Mouse (Mus musculus): ENCODE results near the gene Ttc32. TPM values are rescaled to one million over a fixed set of nuclear protein-coding genes. Genes with fewer than 3 reads are reported as not detected.
"Not testable (repeated sequence)": the region's sequence is repeated elsewhere in the genome, so short reads cannot be mapped to it uniquely, and the experiment has no call there.

Gene Ttc32
- polyA plus RNA-seq, 1 experiment from 2014 or later, result 20.5 TPM

GRCm38 (mm10) chr12:9020431-9020830 lies 9.4 kb upstream of the Ttc32 start:
- Histone ChIP-seq H3K9me3 (ENCODE audit: control insufficient read depth, low read length) (no peaks in the 10 kb centered on the region), H3K4me2 (ENCODE audit: low read depth, low read length, severe bottlenecking) (no peak overlapping the region), H3K9ac (ENCODE audit: low read length) (no peak overlapping the region), H3K4me1 (replicated peaks; ENCODE audit: control insufficient read depth, insufficient read depth, low read length) (no peaks in the 10 kb centered on the region), H3K27ac (ENCODE audit: low read depth, low read length) (no peak overlapping the region), H3K27me3 (ENCODE audit: control insufficient read depth, insufficient read depth, low read length) (no peaks in the 10 kb centered on the region), H3K36me3 (ENCODE audit: control insufficient read depth, insufficient read depth, low read length) (no peaks in the 10 kb centered on the region; the same call in 1 of the 2 replicates), H3K4me3 (ENCODE audit: low read depth, low read length) (no peak overlapping the region)
- DNase-seq (ENCODE audit: low spot score), result no peak
- no peak for ATAC-seq (replicated peaks; ENCODE audit: low FRiP score)
- WGBS, result 86% methylated on average over 8 of the region's 8 CpGs

GRCm38 (mm10) chr12:9020986-9021385 lies 8.8 kb upstream of the Ttc32 start:
- ATAC-seq (replicated peaks; ENCODE audit: low FRiP score) (no peak), DNase-seq (ENCODE audit: low spot score) (no peak)
- Histone ChIP-seq H3K9me3 (ENCODE audit: control insufficient read depth, low read length) (no peaks in the 10 kb centered on the region), H3K4me1 (replicated peaks; ENCODE audit: control insufficient read depth, insufficient read depth, low read length) (no peaks in the 10 kb centered on the region), H3K9ac (ENCODE audit: low read length) (no peak overlapping the region), H3K4me2 (ENCODE audit: low read depth, low read length, severe bottlenecking) (no peak overlapping the region), H3K36me3 (ENCODE audit: control insufficient read depth, insufficient read depth, low read length) (no peaks in the 10 kb centered on the region; the same call in 1 of the 2 replicates), H3K27me3 (ENCODE audit: control insufficient read depth, insufficient read depth, low read length) (no peaks in the 10 kb centered on the region), H3K4me3 (ENCODE audit: low read depth, low read length) (no peak overlapping the region), H3K27ac (ENCODE audit: low read depth, low read length) (no peak overlapping the region)
- WGBS, result 80% methylated on average over 3 of the region's 3 CpGs

- DNase-seq (ENCODE audit: low spot score) (no peak), ATAC-seq (replicated peaks; ENCODE audit: low FRiP score) (no peak)
- no peaks in the 10 kb centered on the region for H3K27me3 ChIP-seq (ENCODE audit: control insufficient read depth, insufficient read depth, low read length)
- H3K4me3 ChIP-seq (ENCODE audit: low read depth, low read length), result no peak overlapping the region
- H3K27ac ChIP-seq (ENCODE audit: low read depth, low read length), result no peak overlapping the region
- no peaks in the 10 kb centered on the region for H3K4me1 ChIP-seq (replicated peaks; ENCODE audit: control insufficient read depth, insufficient read depth, low read length)
- no peaks in the 10 kb centered on the region for H3K9me3 ChIP-seq (ENCODE audit: control insufficient read depth, low read length)
- no peaks in the 10 kb centered on the region; the same call in 1 of the 2 replicates for H3K36me3 ChIP-seq (ENCODE audit: control insufficient read depth, insufficient read depth, low read length)
- H3K9ac ChIP-seq (ENCODE audit: low read length), result no peak overlapping the region
- H3K4me2 ChIP-seq (ENCODE audit: low read depth, low read length, severe bottlenecking), result no peak overlapping the region
- WGBS, result 69% methylated on average over 4 of the region's 4 CpGs
Measured at GRCm38 (mm10) chr12:9023031-9023430, 6.8 kb upstream of the Ttc32 start.

GRCm38 (mm10) chr12:9024071-9024470 lies 5.7 kb upstream of the Ttc32 start:
- ATAC-seq (replicated peaks; ENCODE audit: low FRiP score) (no peak), DNase-seq (ENCODE audit: low spot score) (no peak)
- no peaks in the 10 kb centered on the region for H3K4me1 ChIP-seq (replicated peaks; ENCODE audit: control insufficient read depth, insufficient read depth, low read length)
- no peak overlapping the region for H3K4me2 ChIP-seq (ENCODE audit: low read depth, low read length, severe bottlenecking)
- no peaks in the 10 kb centered on the region for H3K36me3 ChIP-seq (ENCODE audit: control insufficient read depth, insufficient read depth, low read length)
- no peak overlapping the region for H3K4me3 ChIP-seq (ENCODE audit: low read depth, low read length)
- 94% methylated on average over 14 of the region's 14 CpGs for WGBS
- H3K9me3 ChIP-seq (ENCODE audit: control insufficient read depth, low read length), result no peaks in the 10 kb centered on the region
- no peaks in the 10 kb centered on the region for H3K27me3 ChIP-seq (ENCODE audit: control insufficient read depth, insufficient read depth, low read length)
- H3K9ac ChIP-seq (ENCODE audit: low read length), result no peak overlapping the region
- no peak overlapping the region for H3K27ac ChIP-seq (ENCODE audit: low read depth, low read length)

GRCm38 (mm10) chr12:9024736-9025135 lies 5.1 kb upstream of the Ttc32 start:
- 89% methylated on average over 13 of the region's 13 CpGs for WGBS
- no peaks in the 10 kb centered on the region for H3K36me3 ChIP-seq (ENCODE audit: control insufficient read depth, insufficient read depth, low read length)
- no peak for ATAC-seq (replicated peaks; ENCODE audit: low FRiP score)
- H3K4me3 ChIP-seq (ENCODE audit: low read depth, low read length), result no peak overlapping the region
- no peak overlapping the region for H3K4me2 ChIP-seq (ENCODE audit: low read depth, low read length, severe bottlenecking)
- no peak overlapping the region for H3K27ac ChIP-seq (ENCODE audit: low read depth, low read length)
- H3K9me3 ChIP-seq (ENCODE audit: control insufficient read depth, low read length), result no peaks in the 10 kb centered on the region
- H3K27me3 ChIP-seq (ENCODE audit: control insufficient read depth, insufficient read depth, low read length), result no peaks in the 10 kb centered on the region
- no peak overlapping the region for H3K9ac ChIP-seq (ENCODE audit: low read length)
- H3K4me1 ChIP-seq (replicated peaks; ENCODE audit: control insufficient read depth, insufficient read depth, low read length), result no peaks in the 10 kb centered on the region
- no peak for DNase-seq (ENCODE audit: low spot score)

- no peaks in the 10 kb centered on the region for H3K9me3 ChIP-seq (ENCODE audit: control insufficient read depth, low read length)
- H3K4me3 ChIP-seq (ENCODE audit: low read depth, low read length), result no peak overlapping the region
- no peaks in the 10 kb centered on the region for H3K27me3 ChIP-seq (ENCODE audit: control insufficient read depth, insufficient read depth, low read length)
- DNase-seq (ENCODE audit: low spot score), result no peak
- H3K36me3 ChIP-seq (ENCODE audit: control insufficient read depth, insufficient read depth, low read length), result no peaks in the 10 kb centered on the region
- ATAC-seq (replicated peaks; ENCODE audit: low FRiP score), result no peak
- no peaks in the 10 kb centered on the region for H3K4me1 ChIP-seq (replicated peaks; ENCODE audit: control insufficient read depth, insufficient read depth, low read length)
- no peak overlapping the region for H3K9ac ChIP-seq (ENCODE audit: low read length)
- H3K4me2 ChIP-seq (ENCODE audit: low read depth, low read length, severe bottlenecking), result no peak overlapping the region
- H3K27ac ChIP-seq (ENCODE audit: low read depth, low read length), result no peak overlapping the region
Measured at GRCm38 (mm10) chr12:9026843-9027242, 3.0 kb upstream of the Ttc32 start.

GRCm38 (mm10) chr12:9028816-9029215 lies 981 bp upstream of the Ttc32 start:
- H3K27ac ChIP-seq (ENCODE audit: low read depth, low read length); H3K9ac ChIP-seq (ENCODE audit: low read length); H3K4me1 ChIP-seq (replicated peaks; ENCODE audit: control insufficient read depth, insufficient read depth, low read length); H3K4me3 ChIP-seq (ENCODE audit: low read depth, low read length); H3K27me3 ChIP-seq (ENCODE audit: control insufficient read depth, insufficient read depth, low read length); H3K4me2 ChIP-seq (ENCODE audit: low read depth, low read length, severe bottlenecking); DNase-seq (ENCODE audit: low spot score); H3K36me3 ChIP-seq (ENCODE audit: control insufficient read depth, insufficient read depth, low read length); H3K9me3 ChIP-seq (ENCODE audit: control insufficient read depth, low read length); ATAC-seq (replicated peaks; ENCODE audit: low FRiP score): not testable (repeated sequence)
- 89% methylated on average over 7 of the region's 7 CpGs for WGBS

- Histone ChIP-seq H3K4me1 (replicated peaks; ENCODE audit: control insufficient read depth, insufficient read depth, low read length) (no peaks in the 10 kb centered on the region), H3K9ac (ENCODE audit: low read length) (peak overlapping the region; percentile 92), H3K4me2 (ENCODE audit: low read depth, low read length, severe bottlenecking) (no peak overlapping the region; the same call in 1 of the 2 replicates), H3K9me3 (ENCODE audit: control insufficient read depth, low read length) (no peaks in the 10 kb centered on the region), H3K4me3 (ENCODE audit: low read depth, low read length) (peak overlapping the region; percentile 64), H3K27me3 (ENCODE audit: control insufficient read depth, insufficient read depth, low read length) (no peaks in the 10 kb centered on the region), H3K36me3 (ENCODE audit: control insufficient read depth, insufficient read depth, low read length) (no peaks in the 10 kb centered on the region), H3K27ac (ENCODE audit: low read depth, low read length) (peak overlapping the region; percentile 96; the same call in 1 of the 2 replicates)
- ATAC-seq (replicated peaks; ENCODE audit: low FRiP score) (peak; percentile 60), DNase-seq (ENCODE audit: low spot score) (no peak)
- 72% methylated on average over 4 of the region's 4 CpGs for WGBS
Measured at GRCm38 (mm10) chr12:9029506-9029887, 300 bp upstream of the Ttc32 start.

- 81% methylated on average over 8 of the region's 8 CpGs for WGBS
- Histone ChIP-seq H3K4me1 (replicated peaks; ENCODE audit: control insufficient read depth, insufficient read depth, low read length) (no peaks in the 10 kb centered on the region), H3K36me3 (ENCODE audit: control insufficient read depth, insufficient read depth, low read length) (no peaks in the 10 kb centered on the region), H3K9me3 (ENCODE audit: control insufficient read depth, low read length) (no peaks in the 10 kb centered on the region), H3K4me3 (ENCODE audit: low read depth, low read length) (peak overlapping the region; percentile 64; the same call in 1 of the 2 replicates), H3K27ac (ENCODE audit: low read depth, low read length) (no peak overlapping the region), H3K9ac (ENCODE audit: low read length) (peak overlapping the region; percentile 92), H3K4me2 (ENCODE audit: low read depth, low read length, severe bottlenecking) (peak overlapping the region; percentile 60), H3K27me3 (ENCODE audit: control insufficient read depth, insufficient read depth, low read length) (no peaks in the 10 kb centered on the region)
- no peak for DNase-seq (ENCODE audit: low spot score)
- ATAC-seq (replicated peaks; ENCODE audit: low FRiP score), result no peak
Measured at GRCm38 (mm10) chr12:9031166-9031565, 1.4 kb downstream of the Ttc32 start.
